In the genomic region with DNA sequence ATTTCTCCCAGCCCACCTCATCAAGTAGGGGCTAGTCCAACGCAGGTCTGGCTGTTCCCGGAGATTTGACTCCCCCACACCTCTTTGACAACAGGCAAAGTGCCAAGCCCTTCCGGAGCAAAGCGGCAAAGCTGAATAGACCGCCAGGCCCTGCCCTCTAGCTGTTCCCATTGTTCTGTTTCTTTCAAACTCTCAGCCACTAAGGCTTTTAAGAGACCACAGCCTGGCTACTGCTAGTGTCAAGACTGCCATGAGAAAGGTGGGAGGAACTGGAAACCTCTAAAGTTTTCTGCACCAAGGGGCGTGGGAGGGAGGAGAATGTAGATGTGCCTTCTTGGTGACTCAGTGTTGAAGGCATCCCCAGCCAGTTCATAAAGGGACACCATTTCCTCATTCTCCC, we compare ENCODE assay signal across 9 mouse cellular contexts.
A peak's percentile ranks its signal among the peaks of the same experiment; 100 is the strongest.
DNase-seq lines count a peak whose midpoint lies in the region; ATAC-seq lines count a peak whose summit lies in the region.
"Had no signal": no experiment of that assay in that cellular context is flagged by ENCODE, and none has a peak within 500 bp of the region (broad histone marks: within the 10 kb centered on the region; RNA-seq: fewer than 3 reads in every experiment).

No protein-coding gene starts in this region.

- H3K9me3 ChIP-seq in heart, embryonic 10.5 days: no peaks in the 10 kb centered on the region
- H3K9me3 ChIP-seq in midbrain, embryonic 12.5 days: no peaks in the 10 kb centered on the region
- no peaks in the 10 kb centered on the region for H3K9me3 ChIP-seq in midbrain, embryonic 15.5 days
- H3K9me3 ChIP-seq in hindbrain, embryonic 14.5 days (ENCODE audit: control insufficient read depth, low read length): no peaks in the 10 kb centered on the region

- no peak for DNase-seq in heart, embryonic 10.5 days (ENCODE audit: low spot score)
- DNase-seq in heart, adult 8-10 months (ENCODE audit: low spot score): no peak
- DNase-seq in hindbrain, embryonic 14.5 days (ENCODE audit: low spot score): no peak
- no peak for DNase-seq in adrenal gland, adult 18-20 months (ENCODE audit: low spot score in 2 of 2)
- DNase-seq in layer of hippocampus, postnatal 14 days (ENCODE audit: low spot score in 2 of 2): no peak
- DNase-seq in adipocyte (ENCODE audit: low spot score): no peak

- no peak for ATAC-seq in midbrain, embryonic 12.5 days (ENCODE audit: low FRiP score, low read depth)
- ATAC-seq in midbrain, embryonic 15.5 days (replicated peaks): no peak
- ATAC-seq in hindbrain, embryonic 14.5 days (ENCODE audit: low FRiP score): no peak

- H3K4me2 ChIP-seq in midbrain, embryonic 12.5 days (replicated peaks): 0 out of 2 replicates have a peak overlapping the region, but pooled peaks have one; percentile 13
- no peak overlapping the region for H3K4me2 ChIP-seq in midbrain, embryonic 15.5 days
- H3K4me2 ChIP-seq in hindbrain, embryonic 14.5 days (replicated peaks): no peak overlapping the region

- H3K36me3 ChIP-seq in heart, embryonic 10.5 days: no peaks in the 10 kb centered on the region
- no peaks in the 10 kb centered on the region for H3K36me3 ChIP-seq in midbrain, embryonic 12.5 days
- H3K36me3 ChIP-seq in midbrain, embryonic 15.5 days (replicated peaks): no peaks in the 10 kb centered on the region
- no peaks in the 10 kb centered on the region for H3K36me3 ChIP-seq in hindbrain, embryonic 14.5 days (replicated peaks; ENCODE audit: control insufficient read depth, insufficient read depth)

- 26% methylated on average over 6 of the region's 6 CpGs for WGBS in heart, embryonic 10.5 days
- WGBS in midbrain, embryonic 12.5 days: 10% methylated on average over 6 of the region's 6 CpGs
- WGBS in midbrain, embryonic 15.5 days: 8% methylated on average over 6 of the region's 6 CpGs
- WGBS in hindbrain, embryonic 14.5 days: 3% methylated on average over 6 of the region's 6 CpGs

- peak overlapping the region; percentile 31; the same call in 1 of the 2 replicates for H3K9ac ChIP-seq in midbrain, embryonic 12.5 days (replicated peaks)
- no peak overlapping the region for H3K9ac ChIP-seq in midbrain, embryonic 15.5 days
- H3K9ac ChIP-seq in hindbrain, embryonic 14.5 days: 0 out of 2 replicates have a peak overlapping the region, but pooled peaks have one; percentile 8

- peak overlapping the region; percentile 52 for H3K27ac ChIP-seq in heart, embryonic 10.5 days
- H3K27ac ChIP-seq in midbrain, embryonic 12.5 days (replicated peaks): 0 out of 2 replicates have a peak overlapping the region, but pooled peaks have one; percentile 35
- no peak overlapping the region for H3K27ac ChIP-seq in midbrain, embryonic 15.5 days
- H3K27ac ChIP-seq in hindbrain, embryonic 14.5 days: no peak overlapping the region

- peaks cover 25% of the 10 kb centered on the region for H3K27me3 ChIP-seq in heart, embryonic 10.5 days (ENCODE audit: insufficient read depth, poor library complexity, severe bottlenecking)
- peaks cover 52% of the 10 kb centered on the region for H3K27me3 ChIP-seq in midbrain, embryonic 12.5 days
- H3K27me3 ChIP-seq in midbrain, embryonic 15.5 days (replicated peaks): no peaks in the 10 kb centered on the region
- H3K27me3 ChIP-seq in hindbrain, embryonic 14.5 days (ENCODE audit: control insufficient read depth, insufficient read depth, low read length): peaks cover 4% of the 10 kb centered on the region; the same call in 1 of the 2 replicates
- H3K27me3 ChIP-seq: CH12.LX had no signal

- no peak overlapping the region for H3K4me3 ChIP-seq in heart, embryonic 10.5 days
- no peak overlapping the region for H3K4me3 ChIP-seq in midbrain, embryonic 12.5 days
- no peak overlapping the region for H3K4me3 ChIP-seq in midbrain, embryonic 15.5 days
- H3K4me3 ChIP-seq in hindbrain, embryonic 14.5 days (replicated peaks; ENCODE audit: low read length): no peak overlapping the region

- H3K4me1 ChIP-seq in heart, embryonic 10.5 days: peaks cover 40% of the 10 kb centered on the region
- H3K4me1 ChIP-seq in midbrain, embryonic 12.5 days: peaks cover 83% of the 10 kb centered on the region
- peaks cover 73% of the 10 kb centered on the region for H3K4me1 ChIP-seq in midbrain, embryonic 15.5 days
- H3K4me1 ChIP-seq in hindbrain, embryonic 14.5 days (replicated peaks; ENCODE audit: control insufficient read depth, insufficient read depth, low read length): peaks cover 43% of the 10 kb centered on the region

Comparison
In these comparisons a context has a peak if more than half of its experiments do, and no peak if none do; other contexts are left out.
1. H3K27ac ChIP-seq: peak in heart, embryonic 10.5 days (single experiment) and midbrain, embryonic 12.5 days (single experiment); none in midbrain, embryonic 15.5 days (single experiment) and hindbrain, embryonic 14.5 days (single experiment).